Mouse (Mus musculus): ENCODE measurements around the gene Smyd5. TPM values are rescaled to one million over a fixed set of nuclear protein-coding genes. Genes with fewer than 3 reads are reported as not detected.
"Not testable (repeated sequence)": the region's sequence is repeated elsewhere in the genome, so short reads cannot be mapped to it uniquely, and the experiment has no call there.

Gene Smyd5
- total and polyA plus RNA-seq, 3 experiments, result 8.1 to 13.9 (median 13.6) TPM

- H3K27ac ChIP-seq, result no peak overlapping the region
- no peaks in the 10 kb centered on the region for H3K79me2 ChIP-seq (replicated peaks; ENCODE audit: control insufficient read depth, insufficient read depth, low read length)
- intact Hi-C loops (cut with DNase I), result no loop called here
- no peak overlapping the region for H3K9ac ChIP-seq (ENCODE audit: low read depth, low read length)
- no peak for TF ChIP-seq EP300 (IDR thresholded peaks at IDR 0.05; ENCODE audit: insufficient read depth, low read depth, low read length)
- TF ChIP-seq POLR2A (IDR thresholded peaks at IDR 0.05; ENCODE audit: insufficient read depth, low read depth, low read length), result no peak
- no peak for TF ChIP-seq CTCF (IDR thresholded peaks at IDR 0.05)
- no peaks in the 10 kb centered on the region for H3K27me3 ChIP-seq (ENCODE audit: control insufficient read depth, insufficient read depth, low read length)
- no peak overlapping the region for H3K4me3 ChIP-seq
- DNase-seq, result no peak
- 76% methylated on average over 4 of the region's 4 CpGs for WGBS
- no peaks in the 10 kb centered on the region; the same call in none of the 2 replicates for H3K4me1 ChIP-seq (ENCODE audit: control insufficient read depth, insufficient read depth, low read length)
- H3K36me3 ChIP-seq (ENCODE audit: control insufficient read depth, insufficient read depth, low read length), result no peaks in the 10 kb centered on the region
Measured at GRCm38 (mm10) chr6:85441142-85441541, 9.4 kb downstream of the Smyd5 start.

- no peak overlapping the region; the same call in 1 of the 2 replicates for H3K27ac ChIP-seq
- 92% methylated on average over 3 of the region's 3 CpGs for WGBS
- no peaks in the 10 kb centered on the region for H3K36me3 ChIP-seq (ENCODE audit: control insufficient read depth, insufficient read depth, low read length)
Measured at GRCm38 (mm10) chr6:85443488-85444233, 11.9 kb downstream of the Smyd5 start.

DNA sequence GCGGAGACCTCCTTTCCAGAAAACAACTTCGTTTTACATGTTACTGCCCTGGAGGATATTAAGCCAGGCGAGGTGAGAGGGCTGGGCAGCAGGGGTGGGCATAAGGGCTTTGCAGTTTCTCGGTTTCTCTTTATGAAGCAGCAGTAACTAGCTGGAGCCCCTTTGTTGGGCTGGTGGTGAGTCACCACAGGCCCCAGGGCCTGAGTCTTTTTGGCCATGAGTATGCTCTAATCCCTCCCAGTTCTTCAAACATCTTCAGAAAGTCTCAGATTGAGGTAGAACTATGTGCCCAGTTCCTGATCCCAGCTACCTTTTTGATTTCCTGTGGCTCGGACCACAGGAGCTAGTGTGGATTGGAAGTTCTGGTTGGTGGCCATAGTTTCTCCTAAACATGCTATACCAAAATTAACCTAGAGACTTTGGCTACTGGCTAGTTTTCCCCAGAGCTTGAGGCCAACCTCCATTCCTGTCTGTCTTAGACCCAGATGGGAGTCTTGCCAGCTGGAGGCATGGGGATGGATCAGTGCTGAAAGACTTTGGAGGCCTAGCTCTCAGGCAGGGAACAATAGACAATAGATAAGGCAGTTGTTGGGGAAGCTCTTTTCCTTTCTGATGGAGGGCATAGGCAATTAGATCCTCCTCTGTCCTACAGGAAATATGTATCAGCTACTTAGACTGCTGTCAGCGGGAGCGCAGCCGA is 12.6 kb downstream of the Smyd5 start:
- no peak overlapping the region for H3K4me3 ChIP-seq
- TF ChIP-seq EP300 (IDR thresholded peaks at IDR 0.05; ENCODE audit: insufficient read depth, low read depth, low read length) (no peak), CTCF (IDR thresholded peaks at IDR 0.05) (no peak), POLR2A (IDR thresholded peaks at IDR 0.05; ENCODE audit: insufficient read depth, low read depth, low read length) (no peak)
- no peak for DNase-seq
- H3K79me2 ChIP-seq (replicated peaks; ENCODE audit: control insufficient read depth, insufficient read depth, low read length), result no peaks in the 10 kb centered on the region
- H3K27me3 ChIP-seq (ENCODE audit: control insufficient read depth, insufficient read depth, low read length), result no peaks in the 10 kb centered on the region
- intact Hi-C loops (cut with DNase I), result no loop called here
- H3K27ac ChIP-seq, result no peak overlapping the region; the same call in 1 of the 2 replicates
- H3K36me3 ChIP-seq (ENCODE audit: control insufficient read depth, insufficient read depth, low read length), result no peaks in the 10 kb centered on the region
- 73% methylated on average over 8 of the region's 8 CpGs for WGBS
- no peak overlapping the region for H3K9ac ChIP-seq (ENCODE audit: low read depth, low read length)
- H3K4me1 ChIP-seq (ENCODE audit: control insufficient read depth, insufficient read depth, low read length), result no peaks in the 10 kb centered on the region; the same call in none of the 2 replicates

More at GRCm38 (mm10) chr6:85443488-85444233, 11.9 kb downstream of the Smyd5 start:
- DNase-seq, result no peak
- no peak overlapping the region for H3K4me3 ChIP-seq
- intact Hi-C loops (cut with DNase I), result no loop called here
- no peak overlapping the region for H3K9ac ChIP-seq (ENCODE audit: low read depth, low read length)
- no peak for TF ChIP-seq EP300 (IDR thresholded peaks at IDR 0.05; ENCODE audit: insufficient read depth, low read depth, low read length)
- TF ChIP-seq POLR2A (IDR thresholded peaks at IDR 0.05; ENCODE audit: insufficient read depth, low read depth, low read length), result no peak
- TF ChIP-seq CTCF (IDR thresholded peaks at IDR 0.05), result no peak
- H3K4me1 ChIP-seq (ENCODE audit: control insufficient read depth, insufficient read depth, low read length), result no peaks in the 10 kb centered on the region; the same call in none of the 2 replicates
- H3K79me2 ChIP-seq (replicated peaks; ENCODE audit: control insufficient read depth, insufficient read depth, low read length), result no peaks in the 10 kb centered on the region
- no peaks in the 10 kb centered on the region for H3K27me3 ChIP-seq (ENCODE audit: control insufficient read depth, insufficient read depth, low read length)

DNA sequence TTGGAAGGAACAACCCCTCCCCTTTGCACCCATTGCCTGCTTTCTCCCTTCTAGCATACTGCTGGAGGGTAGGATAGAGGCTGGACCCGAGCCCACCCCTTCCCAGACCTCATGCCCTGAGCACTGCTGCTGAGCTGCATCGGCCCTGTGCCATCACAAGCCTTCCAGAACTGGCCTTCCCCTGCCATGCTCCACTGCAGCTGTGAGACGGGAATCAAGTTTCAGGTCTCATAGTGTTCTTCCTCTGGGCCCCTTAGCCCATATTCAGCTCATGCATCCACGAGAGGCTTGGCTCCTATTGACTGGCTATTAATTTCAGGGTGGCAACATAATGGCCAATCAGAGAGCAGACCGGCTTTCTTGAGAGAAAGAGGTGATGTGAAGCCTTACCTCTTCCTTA is 13.5 kb downstream of the Smyd5 start:
- Histone ChIP-seq H3K9ac (ENCODE audit: low read depth, low read length) (no peak overlapping the region), H3K4me1 (ENCODE audit: control insufficient read depth, insufficient read depth, low read length) (no peaks in the 10 kb centered on the region; the same call in none of the 2 replicates), H3K27ac (no peak overlapping the region), H3K4me3 (no peak overlapping the region), H3K27me3 (ENCODE audit: control insufficient read depth, insufficient read depth, low read length) (no peaks in the 10 kb centered on the region), H3K36me3 (ENCODE audit: control insufficient read depth, insufficient read depth, low read length) (no peaks in the 10 kb centered on the region), H3K79me2 (replicated peaks; ENCODE audit: control insufficient read depth, insufficient read depth, low read length) (no peaks in the 10 kb centered on the region)
- DNase-seq, result no peak
- 93% methylated on average over 5 of the region's 5 CpGs for WGBS
- intact Hi-C loops (cut with DNase I), result no loop called here
- TF ChIP-seq EP300 (IDR thresholded peaks at IDR 0.05; ENCODE audit: insufficient read depth, low read depth, low read length), result no peak
- no peak for TF ChIP-seq CTCF (IDR thresholded peaks at IDR 0.05)
- no peak for TF ChIP-seq POLR2A (IDR thresholded peaks at IDR 0.05; ENCODE audit: insufficient read depth, low read depth, low read length)

DNA sequence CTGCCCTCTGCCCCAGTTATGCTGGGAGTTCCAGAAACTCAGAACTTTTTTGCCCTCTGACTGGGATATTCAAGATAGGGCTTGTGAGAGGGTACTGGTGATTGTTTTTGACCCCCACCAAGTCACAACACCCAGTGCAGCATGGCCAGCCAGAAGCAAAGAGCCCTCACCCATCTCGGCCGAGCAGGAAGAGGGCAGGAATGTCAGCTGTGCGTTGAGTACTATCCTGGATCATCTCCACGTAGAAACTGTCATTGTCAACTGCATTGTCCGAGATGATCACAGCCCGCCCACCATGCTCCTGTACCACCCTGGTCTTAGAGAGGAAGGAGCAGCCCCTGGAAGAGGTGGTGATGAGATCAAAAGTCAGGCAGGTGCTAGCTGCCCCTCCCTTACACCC is 15.6 kb downstream of the Smyd5 start:
- TF ChIP-seq POLR2A (IDR thresholded peaks at IDR 0.05; ENCODE audit: insufficient read depth, low read depth, low read length) (no peak), CTCF (IDR thresholded peaks at IDR 0.05) (no peak)
- H3K27ac ChIP-seq, result no peak overlapping the region
- H3K36me3 ChIP-seq (ENCODE audit: control insufficient read depth, insufficient read depth, low read length), result no peaks in the 10 kb centered on the region
- no peaks in the 10 kb centered on the region for H3K79me2 ChIP-seq (replicated peaks; ENCODE audit: control insufficient read depth, insufficient read depth, low read length)
- intact Hi-C loops (cut with DNase I), result no loop called here
- no peak for DNase-seq
- H3K4me1 ChIP-seq (ENCODE audit: control insufficient read depth, insufficient read depth, low read length), result peaks cover 1% of the 10 kb centered on the region
- 85% methylated on average over 6 of the region's 6 CpGs for WGBS
- no peak overlapping the region for H3K9ac ChIP-seq (ENCODE audit: low read depth, low read length)
- H3K27me3 ChIP-seq (ENCODE audit: control insufficient read depth, insufficient read depth, low read length), result no peaks in the 10 kb centered on the region
- H3K4me3 ChIP-seq, result no peak overlapping the region

DNA sequence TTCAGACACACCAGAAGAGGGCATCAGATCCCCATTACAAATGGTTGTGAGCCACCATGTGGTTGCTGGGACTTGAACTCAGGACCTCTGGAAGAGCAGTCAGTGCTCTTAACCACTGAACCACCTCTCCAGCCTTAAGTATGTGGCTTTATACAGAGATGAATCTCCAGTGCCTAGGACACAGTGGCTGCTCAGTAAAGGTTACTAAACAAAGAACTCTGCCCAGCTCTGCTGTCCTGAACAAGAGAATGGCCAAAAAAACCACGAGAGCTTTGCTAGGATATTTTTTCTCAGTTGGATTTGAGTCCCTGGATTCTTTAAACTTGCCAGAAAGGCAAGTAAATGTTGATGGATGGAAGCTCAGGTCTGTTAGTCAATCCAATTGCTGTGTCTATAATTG is 18.4 kb downstream of the Smyd5 start:
- not testable (repeated sequence) for H3K9ac ChIP-seq (ENCODE audit: low read depth, low read length); H3K79me2 ChIP-seq (replicated peaks; ENCODE audit: control insufficient read depth, insufficient read depth, low read length); H3K27me3 ChIP-seq (ENCODE audit: control insufficient read depth, insufficient read depth, low read length); H3K4me3 ChIP-seq; DNase-seq; H3K4me1 ChIP-seq (ENCODE audit: control insufficient read depth, insufficient read depth, low read length); H3K36me3 ChIP-seq (ENCODE audit: control insufficient read depth, insufficient read depth, low read length); H3K27ac ChIP-seq
- intact Hi-C loops (cut with DNase I), result loop anchor here (5.0 to 10.0 kb wide), 3 partner anchors 118 to 512 kb away; partner anchors contain the start of genes Dusp11, Nat8f1, Sfxn5 and Tprkb
- 50% methylated on average over 1 of the region's 1 CpGs for WGBS

All from heart, adult 2 months (tissue).